Mouse (Mus musculus): ENCODE results near the gene Gltpd2. TPM values are rescaled to one million over a fixed set of nuclear protein-coding genes. Genes with fewer than 3 reads are reported as not detected.

The Gltpd2 gene
- polyA plus RNA-seq, 1 experiment, result not detected

GRCm38 (mm10) chr11:70499566-70500475, 19.2 kb upstream of the Gltpd2 start:
- TF ChIP-seq CTCF (IDR thresholded peaks at IDR 0.05; ENCODE audit: control insufficient read depth, insufficient read depth, low read length) (no peak), POLR2A (IDR thresholded peaks at IDR 0.05; ENCODE audit: borderline replicate concordance, control insufficient read depth, low read depth, low read length) (no peak)
- Histone ChIP-seq H3K27ac (ENCODE audit: control insufficient read depth, insufficient read depth, low read depth, low read length, poor library complexity) (no peak overlapping the region), H3K4me1 (ENCODE audit: control insufficient read depth, insufficient read depth, low read length) (no peaks in the 10 kb centered on the region), H3K4me3 (replicated peaks; ENCODE audit: control insufficient read depth, low read depth, low read length) (no peak overlapping the region)
- 59% methylated on average over 14 of the region's 14 CpGs for WGBS

GRCm38 (mm10) chr11:70500476-70500812, 18.6 kb upstream of the Gltpd2 start:
- TF ChIP-seq CTCF (IDR thresholded peaks at IDR 0.05; ENCODE audit: control insufficient read depth, insufficient read depth, low read length), result no peak
- no peak for TF ChIP-seq POLR2A (IDR thresholded peaks at IDR 0.05; ENCODE audit: borderline replicate concordance, control insufficient read depth, low read depth, low read length)
- H3K4me1 ChIP-seq (ENCODE audit: control insufficient read depth, insufficient read depth, low read length), result no peaks in the 10 kb centered on the region
- no peak overlapping the region for H3K27ac ChIP-seq (ENCODE audit: control insufficient read depth, insufficient read depth, low read depth, low read length, poor library complexity)
- H3K4me3 ChIP-seq (replicated peaks; ENCODE audit: control insufficient read depth, low read depth, low read length), result no peak overlapping the region
- 70% methylated on average over 1 of the region's 1 CpGs for WGBS

DNA sequence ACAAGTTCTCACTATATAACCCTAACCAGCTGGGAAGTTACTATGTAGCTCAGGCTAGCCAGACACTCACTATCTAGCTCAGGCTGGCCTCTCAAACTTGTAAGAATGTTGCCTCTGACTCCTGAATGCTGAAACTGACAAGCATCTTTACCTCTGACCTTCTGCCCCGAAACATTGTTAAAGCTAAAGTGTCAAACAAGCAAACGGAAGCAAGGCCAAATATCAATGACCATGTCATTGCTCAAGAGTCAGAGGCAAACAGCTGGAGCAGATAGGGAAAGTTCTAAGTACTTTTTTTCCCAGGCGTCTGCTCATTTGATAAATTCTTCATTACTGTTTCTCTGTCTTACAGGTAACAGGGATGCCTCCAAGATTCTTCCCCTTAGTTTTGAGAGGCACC, 17.0 kb upstream of the Gltpd2 start:
- 72% methylated on average over 3 of the region's 3 CpGs for WGBS
- TF ChIP-seq CTCF (IDR thresholded peaks at IDR 0.05; ENCODE audit: control insufficient read depth, insufficient read depth, low read length) (no peak), POLR2A (IDR thresholded peaks at IDR 0.05; ENCODE audit: borderline replicate concordance, control insufficient read depth, low read depth, low read length) (no peak)

GRCm38 (mm10) chr11:70504970-70505369, 14.0 kb upstream of the Gltpd2 start, which contains the start of gene Tm4sf5:
TSS of gene Tm4sf5 (plus strand) at chr11:70505244.
- TF ChIP-seq CTCF (IDR thresholded peaks at IDR 0.05; ENCODE audit: control insufficient read depth, insufficient read depth, low read length) (no peak), POLR2A (IDR thresholded peaks at IDR 0.05; ENCODE audit: borderline replicate concordance, control insufficient read depth, low read depth, low read length) (no peak)
- no peak within 1 kb of the TSS for H3K27ac ChIP-seq (ENCODE audit: control insufficient read depth, insufficient read depth, low read depth, low read length, poor library complexity)
- WGBS, result 59% methylated on average over 9 of the region's 9 CpGs
- H3K4me3 ChIP-seq (replicated peaks; ENCODE audit: control insufficient read depth, low read depth, low read length), result no peak within 1 kb of the TSS
- no peaks in the 10 kb centered on the region for H3K4me1 ChIP-seq (ENCODE audit: control insufficient read depth, insufficient read depth, low read length)

More for the DNA sequence above, 17.0 kb upstream of the Gltpd2 start:
- no peaks in the 10 kb centered on the region for H3K4me1 ChIP-seq (ENCODE audit: control insufficient read depth, insufficient read depth, low read length)
- H3K27ac ChIP-seq (ENCODE audit: control insufficient read depth, insufficient read depth, low read depth, low read length, poor library complexity), result no peak overlapping the region
- H3K4me3 ChIP-seq (replicated peaks; ENCODE audit: control insufficient read depth, low read depth, low read length), result no peak overlapping the region

- WGBS, result 22% methylated on average over 4 of the region's 4 CpGs
- peak; percentile 57 for TF ChIP-seq CTCF (IDR thresholded peaks at IDR 0.05; ENCODE audit: control insufficient read depth, insufficient read depth, low read length)
- no peak for TF ChIP-seq POLR2A (IDR thresholded peaks at IDR 0.05; ENCODE audit: borderline replicate concordance, control insufficient read depth, low read depth, low read length)
- H3K4me1 ChIP-seq (ENCODE audit: control insufficient read depth, insufficient read depth, low read length), result no peaks in the 10 kb centered on the region
- no peak overlapping the region for H3K4me3 ChIP-seq (replicated peaks; ENCODE audit: control insufficient read depth, low read depth, low read length)
- no peak overlapping the region for H3K27ac ChIP-seq (ENCODE audit: control insufficient read depth, insufficient read depth, low read depth, low read length, poor library complexity)
These were observed 12.6 kb upstream of the Gltpd2 start for GRCm38 (mm10) chr11:70506385-70506784.

DNA sequence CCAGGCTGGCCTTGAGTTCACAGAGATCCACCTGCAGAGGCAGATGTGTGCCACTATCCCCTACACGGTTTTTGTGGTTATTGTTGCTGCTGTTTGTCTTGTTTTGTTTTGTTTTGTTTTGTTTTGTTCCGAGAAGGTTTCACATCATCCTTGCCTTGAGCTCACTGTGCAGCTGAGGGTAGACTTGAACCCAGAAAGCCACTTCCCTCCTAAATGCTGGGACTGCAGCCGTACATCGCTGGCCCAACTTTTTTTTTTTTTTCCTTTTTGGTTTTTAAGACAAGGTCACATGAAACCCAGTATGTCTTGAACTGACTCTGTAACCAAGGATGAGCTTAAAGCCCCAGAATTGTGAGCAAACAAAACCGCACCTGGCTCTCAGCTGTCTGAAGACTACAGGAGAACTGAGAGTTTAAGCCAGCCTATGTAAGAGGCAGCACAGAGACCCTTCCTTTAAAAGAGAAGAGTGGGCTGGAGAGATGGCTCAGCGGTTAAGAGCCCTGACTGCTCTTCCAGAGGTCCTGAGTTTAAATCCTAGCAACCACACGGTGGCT, 12.0 kb upstream of the Gltpd2 start:
- TF ChIP-seq POLR2A (IDR thresholded peaks at IDR 0.05; ENCODE audit: borderline replicate concordance, control insufficient read depth, low read depth, low read length) (no peak), CTCF (IDR thresholded peaks at IDR 0.05; ENCODE audit: control insufficient read depth, insufficient read depth, low read length) (no peak)
- H3K27ac ChIP-seq (ENCODE audit: control insufficient read depth, insufficient read depth, low read depth, low read length, poor library complexity), result no peak overlapping the region
- WGBS, result 73% methylated on average over 7 of the region's 7 CpGs
- H3K4me1 ChIP-seq (ENCODE audit: control insufficient read depth, insufficient read depth, low read length), result no peaks in the 10 kb centered on the region
- H3K4me3 ChIP-seq (replicated peaks; ENCODE audit: control insufficient read depth, low read depth, low read length), result no peak overlapping the region

DNA sequence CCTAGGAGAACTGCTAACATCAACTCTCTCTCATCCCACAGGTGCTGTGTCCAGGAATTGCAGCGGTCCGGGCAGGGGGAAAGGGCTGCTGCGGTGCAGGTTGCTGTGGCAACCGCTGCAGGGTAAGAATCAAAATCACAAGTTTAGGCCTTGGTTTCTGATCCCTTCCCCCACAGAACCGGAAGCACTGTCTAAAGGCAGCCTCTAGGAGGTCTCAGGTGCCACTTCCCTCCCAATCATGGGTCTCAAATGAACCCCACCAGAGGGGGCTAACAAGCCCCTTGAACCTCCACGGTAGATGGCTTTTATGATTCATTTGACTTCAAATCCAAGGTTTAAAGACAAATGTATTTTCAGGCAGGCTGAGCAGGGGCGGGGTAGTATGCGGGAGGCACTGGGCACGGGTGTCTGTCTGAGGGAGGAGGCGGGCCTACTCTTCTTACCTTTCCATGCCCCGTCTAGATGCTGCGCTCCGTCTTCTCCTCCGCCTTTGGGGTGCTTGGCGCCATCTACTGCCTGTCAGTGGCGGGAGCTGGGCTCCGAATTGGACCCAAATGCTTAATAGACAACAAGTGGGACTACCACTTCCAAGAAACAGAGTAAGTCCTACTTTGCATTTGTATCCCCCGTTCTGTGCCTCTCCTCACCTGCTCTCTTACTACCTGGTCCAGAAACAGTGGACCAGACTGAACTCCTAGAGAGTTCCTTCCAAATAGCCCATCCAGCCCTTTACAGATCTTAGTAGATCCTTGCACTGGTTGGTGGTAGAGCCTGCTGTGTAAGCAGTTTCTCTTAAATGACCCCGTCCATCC, 9.0 kb upstream of the Gltpd2 start:
- WGBS, result 16% methylated on average over 19 of the region's 19 CpGs
- Histone ChIP-seq H3K4me1 (ENCODE audit: control insufficient read depth, insufficient read depth, low read length) (no peaks in the 10 kb centered on the region), H3K4me3 (replicated peaks; ENCODE audit: control insufficient read depth, low read depth, low read length) (no peak overlapping the region), H3K27ac (ENCODE audit: control insufficient read depth, insufficient read depth, low read depth, low read length, poor library complexity) (no peak overlapping the region)
- TF ChIP-seq POLR2A (IDR thresholded peaks at IDR 0.05; ENCODE audit: borderline replicate concordance, control insufficient read depth, low read depth, low read length), result no peak
- TF ChIP-seq CTCF (IDR thresholded peaks at IDR 0.05; ENCODE audit: control insufficient read depth, insufficient read depth, low read length), result peak; percentile 71

- Histone ChIP-seq H3K27ac (ENCODE audit: control insufficient read depth, insufficient read depth, low read depth, low read length, poor library complexity) (no peak overlapping the region), H3K4me1 (ENCODE audit: control insufficient read depth, insufficient read depth, low read length) (no peaks in the 10 kb centered on the region), H3K4me3 (replicated peaks; ENCODE audit: control insufficient read depth, low read depth, low read length) (no peak overlapping the region)
- 69% methylated on average over 2 of the region's 2 CpGs for WGBS
- TF ChIP-seq POLR2A (IDR thresholded peaks at IDR 0.05; ENCODE audit: borderline replicate concordance, control insufficient read depth, low read depth, low read length), result no peak
- no peak for TF ChIP-seq CTCF (IDR thresholded peaks at IDR 0.05; ENCODE audit: control insufficient read depth, insufficient read depth, low read length)
These were observed 7.8 kb upstream of the Gltpd2 start for GRCm38 (mm10) chr11:70511242-70511641.
